Mouse (Mus musculus): ENCODE measurements around the gene Neurod6. TPM values are rescaled to one million over a fixed set of nuclear protein-coding genes. Genes with fewer than 3 reads are reported as not detected.

Gene Neurod6
- total RNA-seq, 2 experiments from 2014 or later, result 0.42 TPM; not detected in 1

DNA sequence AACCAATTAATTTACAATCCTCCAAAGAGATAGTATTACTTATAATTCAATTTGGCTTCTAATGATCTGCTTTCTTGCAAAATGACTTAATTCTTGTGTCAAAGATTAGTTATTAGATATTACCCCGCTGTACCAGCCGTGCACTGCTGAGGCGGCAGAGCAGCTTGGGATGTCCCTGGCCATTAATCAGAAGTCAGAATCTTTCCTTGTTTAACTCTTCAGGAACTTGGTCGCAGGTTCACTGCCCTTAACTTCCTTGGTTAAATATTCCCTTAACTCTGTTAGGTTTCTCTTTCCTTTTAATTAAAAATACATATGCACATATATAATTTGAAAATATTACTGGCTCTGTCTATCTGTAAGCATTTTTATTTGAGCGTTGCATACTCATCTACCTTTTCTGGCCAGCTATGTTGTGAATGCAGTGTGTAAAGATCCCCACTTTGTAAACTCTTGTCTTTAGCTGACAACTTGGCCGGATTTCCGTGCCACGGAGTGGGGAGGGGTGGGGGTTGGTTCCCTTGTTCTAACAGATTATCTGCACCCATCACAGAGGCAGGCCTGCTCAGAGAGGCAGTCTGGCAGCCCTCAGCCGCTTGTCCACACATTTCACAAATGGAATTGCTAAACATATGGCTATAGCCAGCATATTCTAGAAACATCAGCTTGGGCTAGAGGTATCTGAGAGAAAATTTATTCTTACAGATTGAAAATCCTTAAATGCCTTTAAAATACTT, 34.1 kb downstream of the Neurod6 start:
- DNase-seq (ENCODE audit: low spot score in 2 of 2), result no peak

DNA sequence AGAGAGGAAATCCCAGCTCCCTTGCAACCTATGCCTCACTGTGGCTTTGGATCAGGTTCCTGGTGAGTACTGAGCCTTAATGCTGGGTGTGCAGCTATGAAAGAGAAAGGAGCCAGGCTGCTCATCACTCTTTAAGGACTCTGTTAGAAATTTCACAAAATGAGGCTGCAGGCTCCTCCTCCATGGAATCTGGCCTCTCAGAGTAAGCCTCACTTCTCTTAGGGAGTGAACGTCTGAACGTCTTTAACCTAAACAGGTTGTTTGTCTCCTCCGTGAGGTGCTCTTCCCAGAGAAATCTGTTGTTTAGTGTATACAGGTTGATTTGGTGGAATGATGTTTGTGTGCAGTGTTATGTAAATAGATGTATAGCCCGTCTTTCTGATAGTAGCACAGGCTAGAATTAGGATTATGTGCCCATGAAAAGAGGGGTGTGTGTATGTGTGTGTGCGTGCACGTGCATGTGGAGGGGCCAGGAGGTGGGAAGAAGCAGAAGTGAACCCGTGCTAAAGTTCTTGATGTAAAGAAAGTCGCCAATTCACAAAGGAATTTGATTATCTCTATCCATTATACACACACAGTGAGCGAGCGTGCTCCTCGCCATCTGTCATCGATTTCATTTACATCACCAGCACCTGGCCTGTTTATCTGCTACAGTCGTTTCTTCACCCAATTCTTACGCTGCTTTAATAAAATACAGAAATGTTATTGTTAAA, 34.8 kb downstream of the Neurod6 start:
- no peak for DNase-seq (ENCODE audit: low spot score in 2 of 2)

DNA sequence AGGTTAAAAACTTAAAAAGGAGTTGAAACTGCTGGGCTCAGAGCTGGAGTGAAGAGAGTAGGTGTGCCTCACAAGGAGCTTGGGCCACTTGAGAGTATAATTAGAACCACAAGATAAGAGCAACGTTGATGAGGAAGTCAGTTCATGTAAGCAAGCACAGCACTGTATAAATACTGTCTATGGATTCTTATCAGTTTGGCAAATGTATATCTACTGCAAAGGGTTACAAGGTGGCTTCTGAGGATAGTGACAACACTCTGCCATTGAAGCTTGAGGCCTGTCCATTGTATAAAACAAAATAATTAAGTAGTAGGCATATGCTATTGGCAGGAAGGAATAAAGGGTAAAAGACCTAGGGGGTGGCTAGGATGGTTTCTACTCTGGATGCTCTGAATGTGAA, 46.4 kb downstream of the Neurod6 start:
- DNase-seq (ENCODE audit: low spot score in 2 of 2), result no peak

Other genes starting within 250 kb of the Neurod6 start
- 10 to 100 TPM; 53.2 to 54.9 TPM for gene Adcyap1r1, start 229.3 kb downstream of the Neurod6 start, total RNA-seq (2021)
- gene Itprid1, start 155.6 kb upstream of the Neurod6 start, total RNA-seq (2021), result not detected

All from adrenal gland, postnatal 4 days (tissue).